Mouse (Mus musculus): ENCODE measurements around the gene Cdc42ep1.
A peak's percentile ranks its signal among the peaks of the same experiment; 100 is the strongest.

The Cdc42ep1 gene

DNA sequence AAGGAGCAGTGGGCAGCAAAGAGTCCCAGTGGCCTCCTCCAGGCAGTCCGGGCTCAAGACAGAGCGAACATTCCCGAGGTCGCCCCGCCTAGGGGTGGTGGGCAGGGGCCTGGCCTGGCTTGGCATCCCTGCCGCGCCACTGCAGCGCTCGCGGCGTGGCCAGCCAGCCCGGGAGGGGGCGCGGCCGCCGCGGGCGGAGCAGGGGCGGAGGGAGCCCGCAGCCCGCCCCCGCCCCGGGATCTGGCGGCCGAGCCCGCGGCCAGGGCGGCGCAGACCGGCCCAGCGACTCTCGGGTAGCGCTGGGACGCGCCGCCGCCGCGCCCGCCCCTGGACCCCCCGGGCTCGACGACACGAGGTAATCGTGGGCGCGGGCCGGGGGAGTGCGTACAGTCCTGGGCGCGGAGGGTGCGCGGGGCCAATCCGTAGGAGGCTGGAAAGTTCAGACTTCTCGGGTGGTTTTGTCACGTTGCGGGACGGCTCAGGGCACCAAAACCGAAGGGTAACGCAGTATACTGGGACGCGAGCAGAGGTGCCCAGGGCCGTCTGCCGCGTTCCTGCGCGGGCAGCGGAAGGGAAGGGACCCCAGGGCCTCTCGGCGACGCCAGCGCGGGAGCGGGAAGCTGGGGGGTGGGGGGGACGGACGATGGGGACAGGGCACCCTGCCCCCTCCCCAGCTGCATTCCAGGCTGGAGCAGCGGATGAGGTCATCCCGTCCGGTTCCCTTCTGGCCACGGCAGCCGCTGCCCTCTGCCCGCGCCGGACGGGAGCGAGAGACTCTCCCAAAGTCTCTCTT is at the start of gene Cdc42ep1:
TSS of gene Cdc42ep1 (plus strand) at position 254 of the 793 bp plus-strand sequence.
- DNase-seq (ENCODE audit: low read depth in 1 of 2, low spot score in 2 of 2) = no peak

DNA sequence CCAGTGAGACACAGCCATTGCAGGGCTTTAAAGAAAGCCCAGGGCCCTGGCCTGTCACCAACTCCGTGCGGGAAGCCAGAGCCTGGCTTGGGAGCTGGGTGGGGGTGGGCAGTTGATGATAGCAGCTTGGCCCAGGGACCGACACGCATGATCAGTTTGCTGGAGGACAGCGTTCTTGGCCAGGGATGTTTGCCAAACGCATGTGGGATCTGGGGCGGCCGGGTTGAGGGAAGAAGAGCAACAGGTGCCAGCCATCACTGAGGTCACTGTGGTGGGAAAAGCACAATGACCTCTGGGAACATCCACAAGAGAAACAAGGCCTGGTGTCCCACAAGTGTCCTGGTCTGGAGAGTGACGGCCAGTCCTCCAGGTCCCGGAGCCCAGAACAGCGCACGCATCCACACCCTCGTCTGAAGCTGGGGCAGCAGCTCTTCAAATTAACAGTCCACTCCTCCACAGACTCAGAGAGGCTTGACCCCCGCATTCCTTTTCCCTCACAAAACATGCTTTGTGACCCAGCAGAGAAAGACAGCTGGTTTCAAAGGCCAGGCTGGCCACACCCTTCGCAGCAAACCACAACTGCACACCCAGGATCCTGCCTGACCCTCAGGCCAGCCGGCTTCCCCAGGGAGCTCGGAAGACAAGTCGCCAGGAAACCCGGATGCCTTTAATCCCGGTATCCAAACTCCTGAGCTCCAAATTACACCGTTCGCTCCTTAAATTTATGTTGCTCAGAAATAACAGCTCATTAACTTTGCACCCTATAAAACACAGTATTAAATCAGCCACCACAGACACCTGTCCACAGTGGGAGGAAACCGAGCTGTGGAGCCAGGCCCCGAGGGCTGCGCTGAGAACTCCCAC is 46.0 kb upstream of the Cdc42ep1 start:
- no peak for DNase-seq (ENCODE audit: low read depth in 1 of 2, low spot score in 2 of 2)

DNA sequence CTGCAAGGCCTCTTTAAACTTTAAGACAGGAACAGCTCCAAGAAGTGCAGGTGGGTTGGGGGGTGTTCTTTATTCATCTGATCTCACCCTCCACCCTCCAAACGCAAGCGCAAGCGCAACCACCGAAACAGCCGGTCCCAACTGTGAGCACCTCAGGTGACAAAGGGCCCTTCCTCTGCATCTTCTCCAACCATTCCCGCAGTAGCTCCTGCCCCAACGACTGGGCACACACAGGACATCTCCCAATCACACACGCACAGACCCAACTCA is 45.4 kb upstream of the Cdc42ep1 start:
- DNase-seq (ENCODE audit: low read depth in 1 of 2, low spot score in 2 of 2) = no peak

DNA sequence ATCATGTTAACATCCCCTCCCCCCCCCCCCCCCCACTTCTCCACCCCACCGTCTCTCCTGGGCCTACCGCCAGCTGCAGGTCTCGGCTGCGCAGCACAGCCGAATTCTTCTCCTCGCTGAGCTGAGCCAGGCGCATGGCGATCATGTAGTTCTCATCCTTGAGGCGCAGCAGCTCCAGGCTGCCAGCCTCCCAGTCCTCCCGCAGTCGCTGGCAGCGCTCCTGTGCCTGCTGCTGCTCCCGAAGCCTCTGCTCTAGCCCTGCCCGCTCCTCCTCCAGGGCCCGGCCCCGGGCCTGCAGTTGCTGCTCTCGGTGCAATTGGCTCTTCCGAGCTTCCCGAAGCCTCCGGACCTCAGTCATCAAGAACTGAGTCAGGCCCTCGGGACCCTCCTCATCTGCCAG is 43.4 kb upstream of the Cdc42ep1 start:
- DNase-seq (ENCODE audit: low read depth in 1 of 2, low spot score in 2 of 2) = no peak

DNA sequence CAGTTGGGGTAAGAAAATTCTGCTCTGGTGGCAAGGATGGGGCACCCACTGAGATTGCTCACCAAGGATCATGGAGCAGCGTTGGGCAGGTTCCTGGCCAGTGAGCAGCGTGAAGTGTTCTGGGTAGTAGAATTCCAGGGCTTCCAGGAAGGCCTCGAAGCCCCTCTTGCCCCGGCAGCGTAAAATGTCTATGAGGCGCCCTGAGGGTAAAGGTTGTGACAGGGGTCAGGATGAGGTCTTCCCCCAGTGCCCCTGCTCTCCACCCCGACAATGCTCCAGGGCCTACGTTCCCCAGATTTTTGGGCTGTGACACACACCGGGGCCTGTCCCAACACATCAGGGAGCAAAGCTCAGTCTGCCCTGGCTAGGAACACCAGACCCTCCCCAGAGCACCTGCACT is 40.9 kb upstream of the Cdc42ep1 start:
- DNase-seq (ENCODE audit: low read depth in 1 of 2, low spot score in 2 of 2) = no peak

DNA sequence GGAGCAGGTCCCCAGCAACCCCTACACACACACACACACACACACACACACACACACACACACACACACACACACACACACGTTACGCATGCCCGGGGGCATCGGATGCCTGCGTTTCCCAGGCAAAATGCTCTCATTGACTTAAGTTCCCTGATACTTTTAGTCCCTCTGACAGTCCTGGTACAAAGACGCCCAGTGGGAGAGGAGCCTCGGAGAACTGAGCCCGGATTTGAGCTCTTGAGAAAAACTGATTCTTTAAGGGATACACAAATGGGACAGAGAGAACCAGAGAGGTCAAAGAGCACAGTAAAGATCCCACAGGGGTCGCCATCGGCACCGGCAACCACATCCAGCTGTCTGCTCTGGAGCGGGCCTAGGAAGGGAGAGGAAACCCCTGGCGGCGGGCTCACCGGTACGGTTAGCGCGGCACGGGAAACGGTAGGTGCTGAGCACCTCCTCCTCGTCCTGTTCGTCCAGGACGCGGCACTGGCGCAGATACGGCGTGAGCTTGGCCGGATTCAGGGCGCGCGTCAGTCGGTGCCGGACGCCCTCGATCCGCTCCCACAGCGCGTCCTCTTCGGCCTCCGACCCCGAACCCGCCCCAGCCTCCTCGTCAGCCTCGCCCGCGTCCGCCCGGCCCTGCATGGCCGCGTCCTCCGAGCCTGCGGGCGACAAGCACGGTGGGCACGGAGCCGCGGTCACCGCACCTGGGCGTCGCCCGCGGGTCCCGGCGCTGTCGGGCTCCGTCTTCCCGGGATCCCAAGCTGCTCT is 40.3 kb upstream of the Cdc42ep1 start:
- DNase-seq (ENCODE audit: low read depth in 1 of 2, low spot score in 2 of 2) = no peak

DNA sequence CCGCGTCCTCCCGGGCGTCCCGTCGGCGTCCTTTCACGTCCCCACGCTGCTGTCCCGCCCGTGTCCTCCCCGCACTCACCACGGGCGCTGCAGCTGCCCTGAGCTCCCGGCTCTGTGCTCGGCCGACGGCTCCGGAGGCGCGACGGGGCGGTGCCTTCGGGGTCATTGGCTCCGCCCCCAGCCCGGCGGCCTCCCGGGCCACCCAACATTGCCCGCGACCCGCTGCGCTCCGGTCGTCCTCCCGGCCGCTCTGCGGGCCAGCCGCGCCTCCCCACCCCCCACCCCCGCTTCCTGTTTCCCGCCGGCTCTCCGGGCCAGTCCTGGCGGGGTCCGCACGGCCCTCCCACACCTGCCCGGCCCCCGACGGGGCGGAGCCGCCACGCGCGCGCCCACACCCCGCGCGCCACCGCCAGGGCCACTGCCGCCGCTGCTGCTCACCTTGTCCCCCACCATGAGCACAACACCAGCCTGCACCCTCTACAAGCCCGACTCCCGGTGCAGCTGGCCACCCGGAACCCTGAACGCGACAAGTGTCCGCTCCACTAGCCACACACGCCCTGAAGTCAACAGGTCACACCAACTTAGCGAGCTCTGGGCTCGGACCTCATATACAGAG is 39.5 kb upstream of the Cdc42ep1 start, which contains the start of gene Card10:
TSS of gene Card10 (minus strand) at position 267 of the 616 bp plus-strand sequence.
- DNase-seq (ENCODE audit: low read depth in 1 of 2, low spot score in 2 of 2) = no peak

DNA sequence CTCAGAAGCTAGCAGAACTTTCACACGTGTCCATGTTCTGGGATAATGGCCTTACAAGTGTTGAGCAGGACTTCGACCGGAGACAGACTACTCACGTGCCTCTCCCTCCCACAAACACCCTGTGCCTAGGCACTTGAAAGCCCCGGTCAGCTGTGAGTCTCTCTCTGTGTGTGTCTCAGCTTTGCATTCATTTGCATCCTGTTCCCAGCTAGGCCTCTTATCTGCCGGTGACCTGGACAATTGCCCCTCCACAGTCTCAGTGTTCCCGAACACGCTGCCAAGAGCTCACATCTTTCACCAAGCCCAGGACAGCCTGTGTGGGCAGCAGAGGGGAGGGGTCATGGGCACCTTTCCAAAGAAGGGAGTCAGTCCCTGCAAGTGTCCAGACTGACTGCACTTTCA is 38.9 kb upstream of the Cdc42ep1 start:
- DNase-seq (ENCODE audit: low read depth in 1 of 2, low spot score in 2 of 2) = no peak

DNA sequence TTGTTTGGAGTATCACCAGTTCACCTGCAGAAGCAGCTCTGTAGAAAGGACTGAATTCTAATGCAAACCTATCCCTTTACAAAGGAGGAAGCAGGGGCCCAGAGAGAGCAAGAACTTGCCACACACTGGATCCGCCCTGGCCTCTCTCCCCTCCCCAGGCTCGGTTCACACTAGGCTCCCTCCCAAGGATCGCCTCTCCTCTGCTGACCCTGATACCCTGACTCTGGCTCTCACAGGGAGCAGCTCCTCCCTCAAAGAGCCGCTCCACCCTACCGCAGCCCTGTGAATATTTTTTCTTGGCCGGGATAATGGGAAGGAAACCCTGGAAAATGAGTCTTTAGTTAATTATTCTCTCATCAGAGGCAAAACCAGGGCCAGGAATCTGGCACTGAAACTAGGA is 38.1 kb upstream of the Cdc42ep1 start:
- no peak for DNase-seq (ENCODE audit: low read depth in 1 of 2, low spot score in 2 of 2)

DNA sequence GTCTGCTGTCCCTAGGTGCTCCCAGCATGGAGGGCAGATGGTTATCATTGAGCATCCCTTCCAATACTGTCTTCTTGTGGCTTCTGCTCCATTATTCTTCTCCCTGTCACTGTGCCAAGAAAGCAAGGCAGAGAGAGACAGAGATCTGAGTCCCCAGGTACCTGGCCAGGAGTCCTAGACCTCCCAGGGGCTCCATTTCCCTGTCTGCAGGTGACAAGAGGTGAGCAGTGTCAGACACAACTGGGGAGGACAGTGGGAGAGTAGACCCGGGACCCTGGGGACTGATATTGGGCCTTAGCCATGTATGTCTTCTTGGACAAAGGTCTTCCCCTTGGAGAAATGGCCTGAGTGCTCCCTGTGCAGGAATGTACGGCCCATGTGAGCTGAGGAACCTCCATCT is 37.1 kb upstream of the Cdc42ep1 start:
- DNase-seq (ENCODE audit: low read depth in 1 of 2, low spot score in 2 of 2) = no peak

DNA sequence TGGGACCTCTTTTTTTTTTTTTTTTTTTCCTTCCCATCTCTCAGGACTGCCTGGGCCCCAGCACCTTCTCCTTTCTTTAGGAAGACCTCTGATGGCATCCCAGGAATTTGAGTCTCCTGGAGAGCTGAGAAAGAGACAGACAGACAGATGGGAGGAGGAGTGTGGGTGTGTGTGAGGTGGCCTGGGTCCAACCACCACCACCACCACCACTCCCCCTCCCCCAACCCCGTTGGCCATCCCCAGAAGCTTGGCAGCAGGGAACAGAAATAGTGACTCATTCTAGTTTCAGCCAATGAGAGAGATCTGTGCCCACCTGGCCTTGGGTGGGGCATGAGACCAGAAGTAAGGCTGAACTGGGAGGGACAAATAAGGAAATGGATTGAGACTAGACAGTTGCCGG is 35.8 kb upstream of the Cdc42ep1 start:
- no peak for DNase-seq (ENCODE audit: low read depth in 1 of 2, low spot score in 2 of 2)

DNA sequence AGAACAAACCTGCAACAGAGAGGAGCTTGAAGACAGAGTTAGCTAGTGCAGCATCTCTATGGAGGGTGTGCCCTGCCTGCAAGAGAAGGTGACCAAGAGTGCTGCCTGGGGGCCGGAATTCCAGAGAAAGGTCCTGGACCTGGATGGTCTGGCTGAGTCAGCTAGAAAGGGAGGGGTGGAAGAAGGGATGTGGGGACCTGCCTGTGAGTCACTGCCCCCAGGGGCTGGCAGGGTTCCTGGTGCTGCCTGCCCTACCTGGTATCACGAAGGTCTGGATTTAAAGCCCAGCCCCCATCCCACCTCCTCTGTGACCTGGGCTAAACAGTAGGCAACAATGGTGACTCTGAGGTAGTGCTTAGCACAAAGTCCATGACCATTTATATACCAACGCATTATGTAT is 35.3 kb upstream of the Cdc42ep1 start:
- DNase-seq (ENCODE audit: low read depth in 1 of 2, low spot score in 2 of 2) = no peak

DNA sequence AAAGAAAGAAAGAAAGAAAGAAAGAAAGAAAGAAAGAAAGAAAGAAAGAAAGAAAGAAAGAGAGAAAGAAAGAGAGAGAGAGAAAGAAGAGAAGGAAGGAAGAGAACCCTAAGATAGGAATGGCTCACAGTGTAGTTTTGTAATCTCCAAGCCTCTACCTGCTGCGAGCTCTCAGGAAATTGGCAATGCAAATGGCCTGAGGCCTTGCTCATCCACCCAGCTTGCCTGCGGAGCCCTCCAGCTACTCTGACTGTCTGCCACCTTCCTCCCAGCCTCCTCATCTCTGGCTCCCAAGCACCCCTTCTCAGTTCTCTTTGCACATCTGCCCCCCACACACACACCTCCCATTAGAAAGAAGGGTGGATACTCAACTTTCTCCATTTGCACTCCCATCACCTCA is 33.4 kb upstream of the Cdc42ep1 start:
- no peak for DNase-seq (ENCODE audit: low read depth in 1 of 2, low spot score in 2 of 2)

DNA sequence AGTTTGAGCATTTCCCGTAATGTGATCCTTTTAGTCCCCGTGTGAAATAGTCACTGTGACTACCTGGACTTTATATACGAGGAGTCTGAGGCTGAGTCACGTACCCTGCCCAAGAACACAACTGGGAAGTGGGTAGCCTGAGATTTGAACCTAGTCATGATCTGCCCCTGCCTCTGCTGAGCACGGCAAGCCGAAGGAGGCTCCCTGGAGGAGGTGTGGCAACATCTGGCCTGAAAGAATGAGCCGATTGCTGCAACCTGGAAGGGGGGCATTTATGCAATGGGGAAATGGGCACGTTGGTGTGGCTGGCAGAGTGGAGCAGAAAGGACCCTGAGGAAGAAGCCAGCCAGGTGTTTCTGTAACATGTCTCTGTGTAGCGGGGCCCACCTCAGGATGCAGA is 32.7 kb upstream of the Cdc42ep1 start:
- no peak for DNase-seq (ENCODE audit: low read depth in 1 of 2, low spot score in 2 of 2)

DNA sequence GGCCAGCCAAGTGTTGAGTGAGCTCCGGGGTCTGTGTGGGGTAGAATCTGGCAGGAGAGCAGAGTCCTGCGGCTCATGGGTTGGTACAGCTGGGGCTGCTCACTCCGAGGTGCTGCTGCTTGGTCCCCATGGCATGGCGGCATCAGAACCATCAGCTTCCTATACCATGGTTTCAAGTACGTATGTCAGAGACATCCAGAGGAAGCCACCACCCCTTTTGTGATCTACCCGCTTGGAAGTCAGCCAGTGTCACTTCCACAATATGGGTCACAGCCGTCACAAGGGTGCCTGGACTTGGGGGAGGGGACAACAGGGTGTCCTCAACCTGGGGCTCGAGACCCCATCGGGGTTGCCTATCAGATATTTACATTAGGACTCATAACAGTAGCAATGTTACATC is 32.3 kb upstream of the Cdc42ep1 start:
- DNase-seq (ENCODE audit: low read depth in 1 of 2, low spot score in 2 of 2) = peak; percentile 58 to 71

DNA sequence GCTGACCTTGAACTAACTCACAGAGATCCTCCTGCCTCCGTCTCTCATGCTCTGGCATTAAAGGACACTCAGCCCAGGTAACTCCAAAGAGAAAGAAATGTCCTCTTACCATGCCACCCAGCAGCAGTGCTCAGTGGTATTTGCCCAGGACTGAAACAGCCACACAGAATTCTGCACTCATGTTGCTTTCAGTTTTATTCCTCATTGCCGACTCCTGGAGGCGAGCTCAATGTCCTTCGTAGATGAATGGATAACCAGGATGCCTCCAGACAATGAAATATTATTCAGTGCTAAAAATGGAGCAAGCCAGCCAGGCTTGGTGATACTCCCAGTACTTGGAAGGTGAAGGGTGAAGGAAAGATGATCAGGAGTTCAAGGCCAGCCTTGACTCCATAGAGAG is 28.8 kb upstream of the Cdc42ep1 start:
- DNase-seq (ENCODE audit: low read depth in 1 of 2, low spot score in 2 of 2) = no peak

DNA sequence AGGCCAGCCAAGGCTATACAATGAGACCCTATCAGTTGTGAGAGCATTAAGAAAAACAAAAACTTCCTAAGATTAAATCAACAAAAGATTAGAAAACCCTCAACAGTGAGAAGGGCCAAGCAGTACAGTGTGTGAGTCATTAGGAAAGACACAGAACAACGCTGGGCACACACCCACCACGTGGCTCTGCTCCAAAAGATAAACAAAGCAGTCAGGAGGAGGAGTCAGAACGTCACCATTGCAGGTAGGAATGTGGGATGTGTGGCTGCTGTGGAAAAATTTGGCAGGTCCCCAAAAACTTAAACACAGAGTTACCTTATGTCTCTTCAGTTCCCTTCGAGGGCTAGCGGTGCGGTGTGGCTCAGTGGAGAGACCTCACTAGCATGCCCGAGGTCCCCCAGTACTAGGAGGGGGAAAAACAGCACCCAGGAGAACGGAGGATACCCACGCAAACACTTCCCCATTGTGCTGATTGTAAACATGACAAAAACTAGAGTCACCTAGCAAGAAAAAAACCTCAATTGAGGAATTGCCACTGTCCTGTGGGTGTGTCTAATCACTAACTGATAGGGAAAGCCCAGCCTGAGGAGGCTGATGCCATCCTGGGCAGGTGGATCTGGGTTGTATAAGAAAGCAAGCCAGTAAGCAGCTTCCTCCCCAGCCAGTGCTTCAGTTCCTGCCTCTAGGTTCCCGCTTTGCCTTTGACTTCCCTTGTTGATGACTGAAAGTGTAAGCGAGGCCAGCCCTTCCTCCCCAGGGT is 26.9 kb upstream of the Cdc42ep1 start:
- peak in 1 of 2 experiments; percentile 45 for DNase-seq (ENCODE audit: low read depth in 1 of 2, low spot score in 2 of 2)

DNA sequence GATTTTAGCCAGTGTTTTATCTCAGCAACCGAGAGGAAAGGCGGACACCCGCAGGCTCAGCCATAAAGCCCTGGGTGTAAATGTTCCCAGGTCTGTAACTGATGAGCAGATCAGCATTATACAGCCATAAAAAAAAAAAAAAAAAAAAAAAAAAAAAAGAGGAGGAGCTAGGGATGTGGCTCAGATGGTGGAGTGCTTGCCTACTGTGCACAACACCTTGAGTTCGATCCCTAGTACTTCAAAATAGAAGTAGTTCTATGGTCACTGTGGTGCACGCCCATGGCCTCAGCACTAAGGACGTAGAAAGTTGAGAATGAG is 26.4 kb upstream of the Cdc42ep1 start:
- no peak for DNase-seq (ENCODE audit: low read depth in 1 of 2, low spot score in 2 of 2)

DNA sequence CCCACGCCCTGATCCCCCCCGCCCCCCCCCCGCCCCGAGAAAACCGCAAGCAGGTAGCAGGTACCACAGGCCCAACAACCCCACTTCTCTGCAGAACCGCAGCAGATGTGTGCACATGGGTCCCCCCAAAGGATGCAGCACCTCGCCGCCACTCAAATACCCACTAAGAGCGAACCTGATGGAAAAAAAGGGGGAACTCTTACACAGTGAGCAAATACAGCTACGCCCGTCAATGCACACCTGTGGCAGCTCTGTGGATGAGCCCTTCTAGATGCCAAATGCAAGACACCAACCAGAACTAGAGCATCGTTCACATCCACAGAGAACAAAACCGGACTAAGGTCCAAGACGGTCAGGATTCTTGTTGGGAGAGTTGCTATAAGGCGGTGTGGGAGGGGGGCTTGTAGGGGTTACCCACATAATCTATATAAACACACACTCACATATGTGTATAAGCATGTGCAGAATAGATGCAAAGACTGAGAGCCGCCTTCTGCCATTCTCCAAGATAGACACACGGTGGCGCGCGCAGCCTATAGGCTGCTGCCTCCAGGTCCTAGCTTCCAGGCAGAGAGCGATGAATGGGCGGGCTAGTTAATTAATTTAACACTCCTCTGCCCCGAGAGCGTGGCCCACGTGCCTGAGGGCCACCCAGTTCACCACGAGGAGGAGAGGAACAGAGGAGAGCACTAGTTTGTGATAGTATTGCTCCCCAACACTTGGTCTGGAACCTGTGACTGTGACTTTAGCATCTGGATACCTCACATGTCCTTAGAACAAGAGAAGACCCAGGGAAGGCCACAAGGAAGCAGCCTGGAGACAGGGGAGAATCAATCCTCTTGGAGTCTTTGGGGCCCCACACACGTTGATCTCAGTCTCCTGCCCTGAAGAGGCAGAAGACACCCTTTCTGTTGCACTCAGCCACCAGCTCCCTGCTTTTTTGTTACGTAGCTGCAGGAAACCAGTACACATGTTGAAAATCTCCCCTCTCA is 15.9 kb upstream of the Cdc42ep1 start:
- DNase-seq (ENCODE audit: low read depth in 1 of 2, low spot score in 2 of 2) = peak in 1 of 2 experiments; percentile 38

DNA sequence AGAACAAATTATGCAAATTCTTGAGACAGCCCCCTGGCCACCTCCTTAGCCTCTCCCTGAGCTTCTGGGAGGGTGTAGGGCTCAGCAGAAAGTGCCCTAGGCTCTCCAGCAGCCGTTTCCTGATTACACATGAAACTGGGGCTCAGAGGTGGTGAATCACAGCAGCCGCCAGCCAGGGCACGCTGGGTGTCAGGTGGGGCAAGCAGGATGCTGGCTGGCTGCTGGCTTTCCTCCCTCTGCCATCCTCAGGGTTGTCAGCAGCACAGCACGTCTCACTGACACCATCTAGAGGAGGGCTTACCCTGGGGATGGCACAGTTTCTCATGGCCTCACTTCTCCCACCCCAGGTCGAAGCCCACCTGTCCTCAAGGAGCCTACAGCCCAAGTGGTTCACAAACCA is 14.1 kb upstream of the Cdc42ep1 start:
- DNase-seq (ENCODE audit: low read depth in 1 of 2, low spot score in 2 of 2) = no peak

Measured in monocyte, adult 2 months (primary cell).